Mouse (Mus musculus) thymus, adult 2 months (tissue): ENCODE measurements around the gene Elfn1. TPM values are rescaled to one million over a fixed set of nuclear protein-coding genes. Genes with fewer than 3 reads are reported as not detected.

ENCODE experiments used
- DNase-seq: peaks from one replicate; pipeline ENCODE4 v3.0.0; 2021
- H3K27ac ChIP-seq: fragments of 200-500 bp; 2 replicates; pipeline ENCODE4 v1.5.1; 2012; ENCODE audit warnings: low read length, control low read depth; ENCODE audit not compliant: control insufficient read depth, insufficient read depth
- H3K27me3 ChIP-seq: fragments of 200-500 bp; 2 replicates; pipeline ENCODE4 v1.6.1; 2012; ENCODE audit warnings: mild to moderate bottlenecking, low read length, moderate library complexity, mixed read lengths; ENCODE audit not compliant: control insufficient read depth, insufficient read depth
- H3K36me3 ChIP-seq: fragments of 200-500 bp; 2 replicates; pipeline ENCODE4 v1.6.1; 2012; ENCODE audit warnings: mild to moderate bottlenecking, low read length, moderate library complexity; ENCODE audit not compliant: control insufficient read depth, insufficient read depth
- H3K4me1 ChIP-seq: fragments of 200-500 bp; replicated peaks from 2 replicates; pipeline ENCODE4 v1.6.1; 2012; ENCODE audit warnings: low read length; ENCODE audit not compliant: control insufficient read depth, insufficient read depth
- H3K4me3 ChIP-seq: fragments of 200-500 bp; 2 replicates; pipeline ENCODE4 v1.5.1; 2012; ENCODE audit warnings: mild to moderate bottlenecking, low read length, control low read depth, moderate library complexity; ENCODE audit not compliant: control insufficient read depth, insufficient read depth
- CTCF ChIP-seq: fragments of 200-500 bp; IDR thresholded peaks from 2 replicates; pipeline ENCODE4 v1.5.1; 2012; ENCODE audit warnings: mild to moderate bottlenecking, control low read depth, low read length, moderate library complexity, borderline replicate concordance; ENCODE audit not compliant: control insufficient read depth, poor library complexity, insufficient read depth; ENCODE audit errors: extremely low read depth
- POLR2A ChIP-seq: fragments of 200-500 bp; IDR thresholded peaks from 2 replicates; pipeline ENCODE4 v1.6.1; 2012; ENCODE audit warnings: mild to moderate bottlenecking, low read length, control low read depth, moderate library complexity; ENCODE audit not compliant: control insufficient read depth, poor library complexity, insufficient read depth; ENCODE audit errors: extremely low read depth
- WGBS: fragments of 180-500 bp; shearing (Covaris S2); methylation state at CpG from one replicate; pipeline ENCODE4 v1.1.7; 2018; 5-methylcytosine and 5-hydroxymethylcytosine counted together
- polyA plus RNA-seq: library from polyadenylated mRNA; depleted of rRNA; stranded (reverse); fragments of >200 nt; gene quantifications from 2 replicates; pipeline ENCODE4 v1.2.3, GENCODE M21; 2012

The Elfn1 gene
- polyA plus RNA-seq, 1 experiment: 0.77 TPM

GRCm38 (mm10) chr5:139930102-139930501 is 22.4 kb downstream of the Elfn1 start:
- H3K4me1 ChIP-seq: peaks cover 27% of the 10 kb centered on the region
- DNase-seq: no peak
- TF ChIP-seq POLR2A: no peak
- H3K4me3 ChIP-seq: no peak overlapping the region
- H3K27me3 ChIP-seq: no peaks in the 10 kb centered on the region
- 92% methylated on average over 12 of the region's 12 CpGs for WGBS
- H3K27ac ChIP-seq: no peak overlapping the region
- no peaks in the 10 kb centered on the region for H3K36me3 ChIP-seq

GRCm38 (mm10) chr5:139930927-139931351 is 23.2 kb downstream of the Elfn1 start:
- peaks cover 27% of the 10 kb centered on the region for H3K4me1 ChIP-seq
- peak overlapping the region; percentile 4; the same call in 1 of the 2 replicates for H3K4me3 ChIP-seq
- peak; percentile 54 for DNase-seq
- 0 out of 2 replicates have a peak overlapping the region, but pooled peaks have one; percentile 6 for H3K27ac ChIP-seq
- H3K27me3 ChIP-seq: no peaks in the 10 kb centered on the region; the same call in 1 of the 2 replicates
- TF ChIP-seq CTCF: no peak
- TF ChIP-seq POLR2A: no peak
- 2% methylated on average over 12 of the region's 12 CpGs for WGBS
- H3K36me3 ChIP-seq: no peaks in the 10 kb centered on the region

GRCm38 (mm10) chr5:139931947-139932540 is 24.3 kb downstream of the Elfn1 start:
- TF ChIP-seq CTCF: no peak
- TF ChIP-seq POLR2A: no peak
- 19% methylated on average over 15 of the region's 15 CpGs for WGBS
- peaks cover 27% of the 10 kb centered on the region for H3K4me1 ChIP-seq
- no peaks in the 10 kb centered on the region for H3K36me3 ChIP-seq
- no peaks in the 10 kb centered on the region; the same call in 1 of the 2 replicates for H3K27me3 ChIP-seq
- H3K4me3 ChIP-seq: no peak overlapping the region
- peak; percentile 59 for DNase-seq
- H3K27ac ChIP-seq: no peak overlapping the region

GRCm38 (mm10) chr5:139932595-139933271 is 25.0 kb downstream of the Elfn1 start:
- Histone ChIP-seq H3K36me3 (no peaks in the 10 kb centered on the region), H3K27me3 (no peaks in the 10 kb centered on the region; the same call in 1 of the 2 replicates), H3K4me3 (no peak overlapping the region), H3K4me1 (peaks cover 27% of the 10 kb centered on the region), H3K27ac (no peak overlapping the region)
- DNase-seq: peak; percentile 67
- no peak for TF ChIP-seq POLR2A
- TF ChIP-seq CTCF: no peak
- 55% methylated on average over 13 of the region's 13 CpGs for WGBS

GRCm38 (mm10) chr5:139933476-139933875 is 25.7 kb downstream of the Elfn1 start:
- Histone ChIP-seq H3K27ac (no peak overlapping the region), H3K4me3 (no peak overlapping the region), H3K27me3 (no peaks in the 10 kb centered on the region; the same call in 1 of the 2 replicates), H3K4me1 (peaks cover 27% of the 10 kb centered on the region), H3K36me3 (no peaks in the 10 kb centered on the region)
- TF ChIP-seq POLR2A (no peak), CTCF (peak; percentile 82)
- 45% methylated on average over 7 of the region's 7 CpGs for WGBS
- peak; percentile 59 for DNase-seq

GRCm38 (mm10) chr5:139936431-139936830 is 28.7 kb downstream of the Elfn1 start:
- TF ChIP-seq CTCF (no peak), POLR2A (no peak)
- WGBS: 43% methylated on average over 13 of the region's 13 CpGs
- Histone ChIP-seq H3K27me3 (no peaks in the 10 kb centered on the region; the same call in 1 of the 2 replicates), H3K4me1 (peaks cover 19% of the 10 kb centered on the region), H3K4me3 (no peak overlapping the region), H3K27ac (no peak overlapping the region), H3K36me3 (no peaks in the 10 kb centered on the region)
- no peak for DNase-seq

GRCm38 (mm10) chr5:139944697-139945096 is 37.0 kb downstream of the Elfn1 start:
- no peaks in the 10 kb centered on the region for H3K36me3 ChIP-seq
- WGBS: 69% methylated on average over 7 of the region's 7 CpGs
- TF ChIP-seq CTCF (no peak), POLR2A (no peak)
- H3K27ac ChIP-seq: no peak overlapping the region
- H3K4me1 ChIP-seq: no peaks in the 10 kb centered on the region
- H3K4me3 ChIP-seq: no peak overlapping the region
- no peak for DNase-seq
- no peaks in the 10 kb centered on the region for H3K27me3 ChIP-seq
